Mouse (Mus musculus) spleen, postnatal 10 days (tissue): ENCODE results near the gene Atf1.

Source experiments
- DNase-seq, 2 experiments: peaks; one replicate each; pipeline ENCODE4 v3.0.0; 2021 to 2022; ENCODE audit warnings: low spot score in 2 of 2

The Atf1 gene

DNA sequence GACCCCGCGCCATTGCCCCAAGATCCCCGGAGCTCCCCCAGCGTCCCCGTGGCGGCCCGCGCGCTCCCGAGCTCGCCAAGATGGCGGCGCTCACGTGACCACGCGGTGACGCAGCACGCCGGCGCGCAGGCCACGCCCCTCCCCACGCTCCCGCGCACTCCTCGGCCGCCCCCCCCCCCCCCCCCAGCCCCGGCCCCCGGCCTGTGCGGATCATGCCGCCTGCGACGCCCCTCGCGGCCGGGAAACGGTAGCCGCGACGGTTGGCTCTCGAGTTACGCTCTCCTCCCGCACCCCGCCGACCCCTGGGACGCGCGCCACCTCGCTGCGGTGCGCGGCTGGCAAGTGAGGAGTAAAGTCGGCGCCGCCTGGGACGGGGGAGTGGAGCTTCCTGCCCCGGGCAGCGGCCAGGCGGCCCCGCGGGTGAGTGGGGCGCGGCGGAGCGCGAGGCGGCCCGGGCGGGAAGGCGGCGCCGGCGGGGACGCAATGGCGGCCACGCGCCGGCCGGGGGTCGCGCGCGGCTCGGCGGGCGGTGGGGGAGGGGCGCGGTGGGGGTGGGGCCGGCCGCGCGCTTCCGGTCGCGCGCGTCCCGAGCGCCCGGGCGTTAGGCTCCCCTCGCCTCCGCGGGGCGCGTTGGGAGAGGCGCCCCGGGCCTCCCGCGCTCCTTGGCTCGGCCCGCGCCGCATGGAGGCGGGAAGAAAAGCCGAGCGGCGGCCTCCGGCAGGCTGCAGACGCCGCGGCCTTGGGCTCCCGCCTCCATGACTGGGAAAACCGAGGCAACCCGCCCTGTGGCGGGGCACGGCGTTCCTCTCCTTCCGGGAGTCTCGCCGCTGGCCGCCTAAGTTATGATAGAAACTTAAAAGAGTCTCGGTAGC lies at the start of gene Atf1:
Gene Atf1 (plus strand): TSS at position 157 of the 872 bp plus-strand sequence.
- DNase-seq, result peak; percentile 94 to 96

DNA sequence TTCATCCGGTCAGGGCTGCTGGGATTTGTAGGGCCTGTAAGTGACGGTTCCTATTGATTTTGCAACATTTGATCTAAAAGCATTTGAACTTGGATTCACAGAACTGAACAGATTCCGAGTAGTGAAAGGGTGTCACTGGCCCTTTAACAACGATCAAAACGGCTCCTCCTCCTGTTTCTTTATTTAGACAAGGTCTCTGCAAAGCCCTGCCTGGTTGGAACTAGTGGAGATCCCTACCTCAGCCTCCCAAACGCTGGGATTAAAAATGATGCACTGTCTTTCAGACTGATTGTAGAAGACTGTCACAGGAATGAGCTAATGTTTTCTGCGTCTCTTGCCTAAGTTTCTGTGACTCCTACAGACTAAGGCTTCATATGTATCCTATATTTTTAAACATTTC lies 49.1 kb upstream of the Atf1 start:
- no peak for DNase-seq

DNA sequence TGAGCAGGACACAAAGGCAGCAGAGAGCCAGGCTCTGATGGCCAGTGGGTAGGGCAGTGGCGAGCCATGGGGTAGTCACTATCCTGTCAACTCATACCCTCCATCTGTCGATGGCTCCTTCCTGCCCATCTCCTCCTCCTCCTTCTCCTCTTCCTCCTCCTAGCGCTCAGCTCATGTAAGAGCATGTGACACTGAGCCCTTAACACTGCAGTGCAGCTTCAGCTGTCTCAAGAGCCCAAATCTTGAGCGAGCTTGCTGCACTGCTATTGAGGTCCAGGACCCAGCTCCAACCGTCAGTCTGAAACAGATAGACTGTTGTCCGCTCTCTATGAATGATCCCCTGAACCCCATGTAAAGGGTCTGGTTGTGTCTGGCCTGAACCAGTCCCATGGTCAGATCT lies 47.9 kb upstream of the Atf1 start:
- DNase-seq, result no peak

DNA sequence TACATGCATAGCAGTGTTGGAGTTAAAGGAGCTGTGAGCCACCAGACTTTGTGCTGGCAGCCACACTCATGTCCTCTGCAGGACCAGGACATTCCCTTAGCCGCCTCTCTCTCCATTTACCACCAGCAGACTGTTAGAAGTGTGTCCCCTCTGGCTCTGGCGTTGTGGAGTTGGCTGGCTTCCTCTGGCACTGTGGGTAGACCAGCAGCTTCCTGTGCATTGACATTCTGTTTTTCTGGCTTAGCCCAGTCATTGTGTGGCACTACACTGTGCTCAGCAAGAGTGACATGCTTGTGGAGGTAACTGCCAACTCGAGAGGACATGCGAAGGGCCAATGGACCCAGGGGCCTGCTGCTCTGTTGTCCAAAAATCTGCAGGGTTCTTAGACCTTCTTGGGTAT lies 47.4 kb upstream of the Atf1 start:
- no peak for DNase-seq

DNA sequence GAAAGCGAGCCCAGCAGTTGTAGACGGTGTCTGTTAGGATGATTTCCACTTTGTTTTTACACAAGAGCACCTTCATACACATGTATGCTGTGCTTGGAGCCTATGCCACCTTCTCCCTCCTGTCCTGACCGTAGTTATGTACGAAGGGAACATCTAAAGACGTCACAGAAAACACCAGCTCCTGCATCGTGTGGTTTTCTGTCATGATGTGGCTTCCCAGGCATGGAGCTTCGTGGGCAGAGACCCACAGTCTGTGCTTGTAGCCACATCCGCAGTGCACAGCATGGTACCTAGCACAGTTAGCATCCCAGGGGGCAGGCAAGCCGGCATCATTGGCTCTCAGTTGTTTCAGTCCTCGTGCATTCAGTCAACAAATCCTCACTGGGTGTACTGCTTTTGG lies 45.8 kb upstream of the Atf1 start:
- no peak for DNase-seq

DNA sequence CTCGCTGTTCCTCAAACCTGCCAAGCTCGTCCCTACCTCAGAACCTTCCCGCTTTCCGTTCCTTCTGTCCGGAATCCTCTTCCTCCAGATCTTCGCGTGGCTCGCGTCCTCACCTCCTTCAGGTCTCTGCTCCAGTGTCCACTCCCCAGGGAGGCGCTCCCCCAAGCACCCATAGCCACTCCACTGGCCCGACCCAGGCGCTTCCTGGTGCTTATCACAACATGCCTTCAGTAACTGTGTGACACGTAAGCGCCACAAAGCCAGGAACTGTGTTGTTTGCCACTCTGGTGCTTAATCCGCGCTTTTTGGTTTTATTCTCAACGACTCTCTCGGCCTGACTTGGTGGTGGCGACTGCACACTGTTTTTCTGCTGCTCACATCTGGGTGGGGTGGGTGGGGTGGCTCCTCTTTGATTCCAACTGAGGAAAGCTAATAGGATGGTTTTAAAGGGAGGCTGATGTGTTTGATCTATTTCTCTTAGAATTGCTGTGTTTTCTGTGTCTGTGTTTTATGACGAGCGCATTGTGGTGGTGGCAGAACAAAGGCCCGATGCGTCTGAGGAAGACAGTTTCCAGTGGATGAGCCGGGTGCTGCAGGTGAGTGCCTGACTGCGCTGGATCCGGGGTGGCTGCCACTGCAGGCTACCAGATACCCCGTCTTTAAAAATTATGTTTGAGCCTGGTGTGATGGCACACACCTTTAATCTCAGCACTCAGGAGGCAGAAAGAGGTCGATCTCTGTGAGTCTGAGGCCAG lies 44.9 kb upstream of the Atf1 start:
- DNase-seq, result no peak

DNA sequence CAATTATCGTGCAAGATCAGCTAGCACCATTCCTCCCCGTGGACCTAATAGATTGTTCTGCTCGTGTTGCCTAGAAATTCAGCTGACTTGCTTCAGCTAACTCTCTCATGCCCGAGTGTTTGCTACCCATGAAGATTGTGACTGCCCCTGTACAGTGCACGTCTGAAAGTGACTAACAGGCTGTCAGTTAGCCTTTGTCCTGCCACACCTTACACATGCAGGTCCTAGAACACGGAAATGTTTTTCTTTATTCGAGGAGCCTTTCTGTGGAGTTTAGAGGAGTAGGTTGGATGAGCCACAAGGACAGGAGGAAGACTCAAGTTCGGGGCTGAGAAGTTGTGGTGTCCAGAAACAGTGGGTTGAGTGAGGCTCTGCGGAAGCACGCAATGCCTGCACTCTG lies 44.1 kb upstream of the Atf1 start:
- no peak for DNase-seq

DNA sequence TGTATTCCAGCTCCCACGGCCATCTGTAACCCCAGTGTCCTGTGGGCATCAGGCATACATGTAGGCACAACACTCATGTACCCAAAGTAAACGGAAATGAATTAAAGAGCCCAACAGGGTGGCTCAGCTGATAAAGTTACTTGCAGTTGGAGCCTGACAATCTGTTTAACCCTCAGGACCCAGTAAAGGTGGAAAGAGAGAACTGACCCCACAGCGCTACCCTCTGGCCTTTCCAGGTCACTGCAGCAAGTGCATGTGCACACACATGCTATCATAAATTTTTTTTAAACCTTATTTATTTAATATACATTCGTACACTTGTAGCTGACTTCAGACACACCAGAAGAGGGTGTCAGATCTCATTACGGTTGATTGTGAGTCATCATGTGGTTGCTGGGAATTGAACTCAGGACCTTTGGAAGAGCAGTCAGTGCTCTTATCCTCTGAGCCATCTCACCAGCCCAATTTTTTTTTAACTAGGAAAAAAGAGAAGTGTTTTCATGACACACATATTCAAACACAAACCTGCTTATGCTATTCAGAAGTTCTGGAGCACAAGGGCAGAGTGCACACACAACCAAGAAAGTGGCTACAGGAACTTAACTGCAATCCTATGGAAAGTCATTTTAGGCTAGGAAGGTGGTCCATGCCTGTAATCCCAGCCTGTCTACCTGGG lies 42.7 kb upstream of the Atf1 start:
- DNase-seq, result peak in 1 of 2 experiments; percentile 56

DNA sequence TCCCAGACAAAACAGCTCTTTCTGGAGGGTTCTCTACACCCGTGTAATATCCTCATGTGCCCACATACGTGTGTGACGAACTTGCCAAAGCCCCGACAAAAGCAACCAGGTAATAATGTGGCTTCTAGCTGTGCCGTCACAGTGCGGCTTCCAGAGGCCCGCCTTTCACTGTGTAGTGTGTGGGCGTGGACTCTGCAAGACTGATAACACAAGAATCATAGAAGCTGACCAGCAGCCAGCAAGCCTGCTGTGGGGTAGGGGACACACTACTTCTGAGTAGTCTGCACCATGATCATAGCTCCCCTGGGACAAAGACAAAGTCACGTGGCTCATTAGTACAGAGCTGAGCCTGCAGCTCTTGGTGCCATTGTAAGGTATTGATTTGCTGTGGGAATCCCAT lies 41.4 kb upstream of the Atf1 start:
- no peak for DNase-seq

DNA sequence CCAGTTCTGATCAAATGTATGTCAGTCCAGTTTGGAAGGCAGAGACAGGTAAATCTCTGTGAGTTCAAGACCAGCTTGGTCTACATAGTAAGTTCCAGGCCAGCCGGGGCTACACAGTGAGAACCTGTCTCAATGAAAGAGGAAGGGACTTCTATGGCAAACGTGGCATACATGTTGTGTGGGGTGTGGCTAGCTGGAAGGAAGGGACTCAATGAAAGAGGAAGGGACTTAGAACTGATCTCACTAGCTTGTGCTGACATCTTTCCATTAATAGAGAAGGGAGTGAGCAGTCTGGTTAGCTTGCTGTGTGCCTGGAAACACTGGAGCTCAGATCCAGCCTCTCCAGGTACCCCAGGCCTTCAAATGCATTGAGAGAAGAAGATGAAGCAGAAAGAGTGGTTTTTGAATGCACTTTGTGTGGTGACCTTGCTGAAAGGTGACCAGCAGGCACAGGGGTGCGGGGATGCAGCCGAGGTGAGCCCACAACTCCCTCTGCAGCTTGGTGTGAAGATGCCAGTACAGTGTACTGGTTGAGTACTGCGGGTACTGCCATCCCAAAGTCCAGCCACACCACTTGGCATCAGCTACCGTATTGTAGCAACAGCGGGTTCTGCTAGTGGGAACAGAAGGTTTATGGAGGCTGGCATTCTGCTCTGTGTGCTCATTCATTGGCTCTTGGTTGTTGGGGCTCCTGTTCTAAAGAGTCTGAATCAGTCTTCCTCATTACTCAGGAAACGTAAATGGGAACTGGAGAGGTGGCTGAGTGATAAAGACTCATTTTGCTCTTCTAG lies 40.5 kb upstream of the Atf1 start:
- DNase-seq, result no peak

DNA sequence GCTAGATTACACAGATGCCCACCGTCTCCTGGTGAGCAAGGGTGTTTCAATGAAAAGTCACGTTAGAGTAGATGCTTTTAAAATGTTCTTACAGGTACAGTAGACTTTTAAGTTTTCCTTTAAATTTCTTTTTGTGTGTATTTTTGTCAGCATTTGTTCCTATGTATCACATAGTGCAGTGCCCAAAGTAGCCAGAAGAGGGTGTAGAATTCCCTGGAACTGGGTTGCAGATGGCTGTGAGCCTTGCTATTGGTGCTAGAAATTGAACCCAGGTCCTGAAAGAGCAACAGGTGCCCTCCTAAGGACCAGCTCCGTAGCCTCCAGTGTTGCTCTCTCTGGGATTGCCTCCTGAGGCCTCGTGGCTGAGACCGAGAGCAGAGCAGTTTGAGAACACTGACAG lies 39.1 kb upstream of the Atf1 start:
- peak in 1 of 2 experiments; percentile 44 for DNase-seq

DNA sequence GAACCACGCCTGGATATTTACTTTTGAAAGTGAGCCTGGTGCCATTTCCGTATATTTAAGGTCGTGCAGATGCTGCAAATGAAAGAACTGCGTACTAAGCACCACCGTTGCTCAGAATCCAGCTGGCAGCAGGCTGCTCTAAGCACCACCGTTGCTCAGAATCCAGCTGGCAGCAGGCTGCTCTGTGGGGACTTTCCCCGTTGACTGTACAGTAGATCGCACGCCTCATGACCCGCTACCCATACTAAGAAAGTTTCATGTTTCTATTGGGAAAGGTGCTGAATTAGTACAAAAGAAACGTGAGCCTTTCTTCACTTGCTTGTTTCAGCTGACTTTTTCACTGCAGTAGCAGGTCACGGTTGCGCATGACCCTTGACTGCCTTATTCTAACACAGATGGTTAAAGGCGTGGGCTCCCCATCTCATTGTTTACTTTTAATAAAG lies 38.6 kb upstream of the Atf1 start:
- DNase-seq, result no peak

DNA sequence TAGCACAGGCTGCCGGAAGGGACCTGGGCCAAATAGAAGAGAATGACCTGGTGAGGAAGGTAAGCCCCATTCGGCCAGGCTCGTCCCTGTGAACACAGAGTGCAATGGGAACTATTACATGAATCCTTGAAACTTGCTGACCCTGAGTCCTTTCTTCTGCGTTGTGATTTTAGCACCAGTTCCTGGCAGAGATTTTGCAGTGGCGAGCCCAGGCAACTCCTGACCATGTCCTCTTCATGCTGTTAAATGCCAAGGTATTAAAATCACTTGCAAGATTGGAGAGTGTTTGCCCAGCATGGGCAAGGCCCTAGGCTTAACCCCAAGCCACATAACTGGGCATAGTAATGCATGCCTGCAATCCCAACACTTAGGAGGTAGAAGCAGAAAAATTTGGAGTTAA lies 37.5 kb upstream of the Atf1 start:
- no peak for DNase-seq

DNA sequence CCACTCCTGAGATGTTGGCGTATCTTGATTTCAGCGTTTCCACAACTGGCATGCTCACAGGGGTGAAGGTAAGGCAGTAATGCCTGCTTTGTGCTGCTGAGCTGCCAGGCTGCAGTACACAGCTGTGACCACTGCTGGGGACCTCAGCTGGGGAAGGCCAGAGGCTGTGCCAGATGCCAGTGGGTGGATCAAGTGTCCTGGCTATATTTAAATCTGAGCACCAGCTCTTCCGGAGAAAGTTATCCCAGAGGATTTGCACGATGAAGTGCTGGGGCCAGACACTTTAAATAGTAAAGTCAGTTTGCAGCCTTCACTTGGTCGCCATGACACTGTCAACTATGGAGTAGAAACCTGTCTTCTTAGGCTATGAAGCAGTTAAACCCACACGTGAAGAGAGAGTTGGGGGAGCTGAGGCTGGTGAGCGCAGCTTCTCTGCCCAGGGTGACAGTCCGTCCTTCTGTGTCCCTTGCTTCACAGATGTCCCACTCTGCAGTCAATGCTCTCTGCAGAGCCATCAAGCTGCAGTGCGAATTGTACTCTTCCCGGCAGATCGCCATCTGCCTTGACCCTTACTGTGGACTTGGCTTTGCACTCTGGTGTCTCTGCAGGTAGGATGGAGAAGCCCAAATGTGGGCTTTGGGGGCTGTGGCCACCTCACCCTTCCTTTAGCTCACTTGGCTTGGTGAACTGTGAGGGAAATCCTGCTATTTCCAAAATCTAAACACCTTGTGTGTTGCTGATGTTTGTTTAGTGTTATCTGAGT lies 28.5 kb upstream of the Atf1 start:
- no peak for DNase-seq

DNA sequence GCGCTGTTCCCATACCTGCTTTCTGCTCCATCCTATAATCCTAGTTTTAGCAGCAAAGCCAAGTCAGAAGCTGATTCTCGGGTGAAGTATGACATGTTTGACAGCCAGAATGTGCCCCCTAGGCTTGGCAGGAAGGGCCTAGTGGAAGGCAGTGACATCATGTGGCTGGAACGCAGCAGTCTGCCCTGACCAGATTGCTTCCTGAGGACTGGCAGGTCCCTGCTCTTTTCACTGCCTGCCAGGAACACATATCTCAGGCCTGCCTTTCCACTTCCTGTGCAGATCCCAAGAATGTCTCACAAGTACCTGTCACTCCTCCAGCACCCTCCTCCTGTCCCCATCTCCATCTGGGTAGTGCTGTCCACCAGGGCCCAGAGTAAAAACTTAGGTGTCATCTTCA lies 27.8 kb upstream of the Atf1 start:
- DNase-seq, result no peak

DNA sequence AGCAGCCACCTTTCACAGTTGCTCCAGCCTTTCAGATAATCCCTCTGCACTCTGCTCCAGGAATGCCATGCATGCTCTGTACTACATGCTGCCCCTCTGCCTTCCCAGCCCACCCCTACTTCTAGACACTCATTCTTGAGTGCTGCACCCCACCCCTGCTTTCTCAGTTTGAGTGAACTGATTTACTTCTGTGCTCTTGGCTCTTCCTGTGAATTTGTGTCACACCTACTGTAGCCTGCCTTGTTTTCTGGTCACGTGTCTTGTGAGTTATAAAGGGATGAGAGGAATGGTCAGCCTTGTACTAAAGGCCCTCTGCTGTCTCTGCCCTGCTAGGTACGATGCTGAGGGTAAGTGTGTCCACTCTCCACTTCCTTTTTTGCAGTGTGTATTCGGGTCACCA lies 25.8 kb upstream of the Atf1 start:
- no peak for DNase-seq

DNA sequence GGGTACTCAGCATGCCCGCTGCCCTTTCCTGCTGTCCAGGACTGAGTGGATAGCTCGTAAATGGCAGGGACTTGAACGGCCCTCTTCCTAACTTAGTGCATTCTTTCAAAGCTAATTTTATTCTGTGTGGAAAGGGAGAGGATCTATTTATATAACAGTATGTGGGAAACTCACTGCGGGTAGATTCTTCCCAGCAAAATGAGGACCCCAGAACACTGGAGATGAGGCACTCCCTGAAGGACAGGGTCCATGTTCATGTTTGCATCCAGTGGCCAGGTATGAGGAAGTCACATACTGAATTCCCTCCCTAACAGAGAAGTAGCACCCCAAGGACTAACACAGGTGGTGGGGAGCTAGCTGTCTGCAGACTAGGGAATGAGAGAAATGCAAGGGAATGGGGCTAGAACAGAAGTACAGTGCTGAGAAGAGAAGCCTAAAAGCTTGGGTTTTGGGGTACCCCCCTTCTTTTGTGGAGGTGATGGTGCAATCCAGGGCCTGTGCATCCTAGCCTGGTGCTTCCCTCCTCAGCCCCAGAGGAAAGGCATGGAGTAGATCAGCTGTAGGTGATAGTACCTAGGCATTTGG lies 25.1 kb upstream of the Atf1 start:
- no peak for DNase-seq

DNA sequence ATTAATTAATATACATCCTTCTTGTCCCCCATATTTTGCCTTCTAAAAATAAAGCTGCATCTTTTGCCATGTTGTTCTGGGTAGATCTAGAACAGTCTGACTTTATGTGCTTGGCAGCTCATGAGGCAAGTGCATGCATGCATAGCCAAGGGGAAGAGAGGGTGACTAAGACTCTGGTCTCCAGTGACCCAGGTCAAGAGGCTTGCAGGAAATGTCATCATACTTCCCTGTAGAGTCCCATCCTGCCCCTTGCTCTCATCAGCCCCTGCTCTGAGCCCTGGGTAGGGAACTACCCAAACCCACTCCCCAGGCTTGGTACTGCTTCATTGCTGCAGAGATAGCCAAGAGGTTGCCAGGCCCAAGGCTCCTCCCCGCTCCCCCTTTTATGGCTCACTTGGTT lies 23.0 kb upstream of the Atf1 start:
- DNase-seq, result no peak

DNA sequence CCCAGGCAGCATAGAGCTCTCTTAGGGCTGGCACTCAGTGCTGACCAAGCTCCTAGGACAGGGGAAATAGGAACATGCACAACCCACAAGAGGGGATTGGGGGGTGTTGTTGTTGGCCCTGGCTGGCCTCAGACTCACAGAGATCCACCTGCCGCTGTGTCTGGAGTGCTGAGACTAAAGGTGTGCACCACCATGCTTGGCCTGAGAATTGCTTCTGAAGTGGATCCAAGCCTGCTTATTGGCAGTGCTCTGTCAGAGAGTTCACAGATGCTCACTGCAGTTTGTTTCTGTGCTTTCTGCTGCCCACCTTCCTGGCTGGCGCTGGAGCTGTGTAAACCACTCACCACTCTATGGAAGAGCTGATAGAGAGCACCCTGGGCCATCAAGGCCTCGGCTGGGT lies 17.6 kb upstream of the Atf1 start:
- no peak for DNase-seq

DNA sequence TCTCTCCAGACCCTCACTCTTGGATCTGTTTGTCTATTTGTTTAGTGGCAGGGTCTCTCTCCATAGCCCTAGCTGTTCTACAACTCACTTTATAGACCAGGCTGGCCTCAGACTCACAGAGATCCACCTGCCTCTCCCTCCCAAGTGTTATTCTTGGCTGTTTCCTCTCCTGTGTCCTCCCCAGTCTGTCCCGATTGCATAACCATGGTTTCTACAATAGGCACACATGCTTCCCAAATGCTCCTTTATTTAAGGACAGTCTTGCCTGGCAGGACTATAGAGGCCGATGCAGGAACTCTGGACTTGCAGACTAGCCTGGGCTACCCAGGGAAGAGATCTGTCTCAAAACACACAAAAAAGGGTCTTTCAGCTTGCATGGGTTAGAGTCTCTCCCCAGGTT lies 14.3 kb upstream of the Atf1 start:
- DNase-seq, result no peak

DNA sequence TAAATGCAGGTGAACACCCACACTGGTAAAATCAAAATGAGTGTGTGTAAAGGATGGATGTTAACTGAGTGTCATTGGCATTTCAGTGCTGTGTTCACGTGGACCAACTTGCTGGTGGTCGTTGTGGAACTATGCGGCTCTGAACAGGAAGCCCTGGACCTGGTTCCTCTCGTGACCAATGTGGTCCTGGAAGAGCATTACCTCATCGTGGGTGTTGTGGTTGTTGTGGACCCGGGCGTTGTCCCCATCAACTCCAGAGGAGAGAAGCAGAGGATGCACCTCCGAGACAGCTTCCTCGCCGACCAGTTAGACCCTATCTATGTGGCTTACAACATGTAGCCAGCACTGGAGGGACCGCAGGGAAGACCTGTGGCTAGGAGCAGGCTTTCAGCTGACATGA lies 12.5 kb upstream of the Atf1 start:
- DNase-seq, result no peak
